Mouse (Mus musculus): ENCODE data around the gene Asb15.

DNA sequence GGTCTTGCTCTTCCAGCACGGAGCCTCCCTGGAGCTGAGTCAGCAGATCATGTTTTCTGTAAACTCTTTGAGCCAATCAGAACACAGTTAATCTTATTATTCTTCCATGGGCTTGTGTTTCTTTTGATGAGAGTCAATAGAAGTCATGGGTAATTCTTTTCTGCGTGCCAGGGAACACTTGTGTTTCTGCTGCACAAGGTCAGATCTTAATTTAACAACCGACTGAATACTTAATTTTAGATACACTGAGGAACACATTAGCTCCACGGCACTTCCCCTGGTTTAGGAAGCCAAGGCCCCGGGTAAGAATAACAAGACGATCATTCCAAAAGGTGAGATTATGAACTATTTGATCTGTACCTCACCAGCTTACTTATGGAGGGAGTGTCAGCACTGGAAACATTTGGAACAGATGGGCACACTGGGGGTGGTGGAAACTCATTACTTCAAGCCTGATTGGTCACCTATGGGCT, 15.2 kb downstream of the Asb15 start:
- TF ChIP-seq POLR2A (IDR thresholded peaks at IDR 0.05; ENCODE audit: low read depth, low read length) (no peak), CTCF (IDR thresholded peaks at IDR 0.05; ENCODE audit: borderline replicate concordance, insufficient read depth, low read length) (no peak)

Measured in embryonic fibroblast, embryonic 13.5 days (primary cell).